Mouse (Mus musculus) mesoderm, embryonic 11.5 days (tissue): ENCODE measurements around the gene Myo1d.

ENCODE experiments used
- DNase-seq: peaks from one replicate; pipeline ENCODE4 v3.0.0-alpha.2; 2012; ENCODE audit warnings: low read depth, low spot score

The Myo1d gene

DNA sequence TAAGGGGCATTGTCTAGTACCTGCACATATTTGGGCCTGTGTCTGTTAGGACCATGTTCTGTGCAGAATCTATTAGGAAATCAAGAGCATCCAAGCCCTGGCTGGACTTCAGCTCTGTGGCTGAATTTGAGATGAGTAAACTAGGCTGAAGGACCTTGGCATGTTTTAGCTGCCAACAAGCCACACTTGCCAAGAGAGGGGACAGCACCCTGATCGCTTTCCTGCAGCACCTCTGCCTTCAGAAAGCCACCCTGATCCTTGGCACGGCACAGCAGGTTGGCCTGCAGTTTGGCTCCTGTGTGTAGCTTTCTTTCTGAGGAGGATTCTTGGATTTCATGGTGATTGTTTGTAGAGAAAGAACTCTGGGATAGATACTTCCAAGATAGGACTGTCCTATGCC, 1.7 kb upstream of the Myo1d start:
- no peak for DNase-seq

DNA sequence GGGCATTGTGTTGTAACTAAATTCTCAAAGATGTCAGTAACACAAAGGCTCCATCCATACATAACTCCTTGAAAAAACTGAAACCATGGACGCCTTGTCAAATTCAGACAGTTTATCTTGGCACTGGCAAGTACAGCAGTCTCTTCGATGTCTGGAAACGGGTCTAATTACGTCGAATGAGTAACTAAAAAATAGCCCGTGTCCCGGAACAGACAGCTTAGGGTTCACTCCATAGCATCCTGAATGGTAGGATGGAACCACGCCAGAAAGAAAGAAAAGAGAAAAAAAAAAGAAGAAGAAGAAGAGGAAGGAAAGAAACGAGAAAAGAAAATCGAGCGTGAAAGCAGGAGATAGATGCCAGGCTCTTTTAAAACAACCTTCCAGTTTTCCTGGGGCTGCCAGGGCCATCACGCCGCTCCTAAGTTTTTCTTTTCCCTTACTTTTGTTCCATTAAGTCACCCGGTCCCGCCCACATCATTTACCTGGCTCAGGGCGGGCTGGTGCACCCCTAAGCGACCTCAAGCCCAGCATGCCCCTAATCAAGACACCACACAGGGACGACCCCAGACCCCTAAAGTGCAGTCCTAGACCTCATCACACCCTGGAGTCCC, 804 bp downstream of the Myo1d start:
- no peak for DNase-seq

DNA sequence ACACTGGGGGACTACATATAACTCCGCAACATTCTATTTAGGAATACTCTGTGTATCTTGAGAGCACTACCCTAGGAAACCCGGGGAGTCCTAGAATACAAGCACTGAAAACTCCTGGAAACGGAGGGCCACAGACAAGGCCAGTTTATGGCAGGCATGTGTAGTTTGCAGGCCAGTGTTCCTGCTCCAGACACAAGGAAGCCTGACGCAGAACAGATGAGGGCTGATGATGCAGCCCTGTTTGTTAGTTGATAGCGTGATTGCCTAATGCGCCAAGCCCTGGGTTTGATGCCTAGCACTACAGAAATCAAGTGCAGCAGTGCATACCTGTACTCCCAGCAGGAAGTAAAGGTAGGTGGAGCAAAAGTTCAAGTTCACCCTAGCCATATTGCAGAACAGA, 1.7 kb downstream of the Myo1d start:
- no peak for DNase-seq

DNA sequence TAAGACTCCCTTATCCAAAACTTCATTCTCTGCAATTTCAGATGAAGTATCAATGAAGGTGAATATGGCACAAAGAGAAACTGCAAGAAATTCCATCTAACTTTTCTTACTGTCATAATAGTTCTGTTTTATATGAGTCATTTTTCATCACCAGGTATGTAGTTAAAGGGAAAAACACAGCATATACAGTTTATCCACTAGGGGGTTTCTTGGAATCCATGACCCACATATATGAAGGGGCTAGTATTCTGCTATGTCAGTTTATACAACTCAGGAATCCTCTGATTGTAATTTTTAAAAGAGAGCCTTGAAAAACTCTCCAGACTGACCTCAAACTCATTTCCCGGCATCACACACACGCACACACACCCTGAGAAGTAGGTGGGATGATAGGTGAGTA, 2.1 kb downstream of the Myo1d start:
- DNase-seq = no peak

DNA sequence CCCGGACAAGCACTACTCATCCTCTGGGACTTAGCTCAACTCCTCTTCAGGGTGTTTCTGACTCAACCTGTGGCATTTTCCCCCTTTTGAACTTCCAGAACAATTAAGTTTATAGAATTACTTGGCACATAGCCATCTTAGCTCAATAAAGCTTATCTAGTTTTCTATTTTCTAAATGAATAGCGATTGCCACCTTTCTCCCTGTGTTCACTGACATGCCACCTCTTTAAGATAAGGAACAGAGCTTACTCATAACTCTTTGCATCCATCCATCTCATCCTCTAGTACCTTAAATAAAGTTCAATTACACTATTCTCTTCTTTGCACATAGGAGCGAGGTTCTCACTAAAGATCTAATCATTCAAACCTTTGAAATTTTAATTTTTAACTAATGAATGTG, 4.3 kb downstream of the Myo1d start:
- no peak for DNase-seq

DNA sequence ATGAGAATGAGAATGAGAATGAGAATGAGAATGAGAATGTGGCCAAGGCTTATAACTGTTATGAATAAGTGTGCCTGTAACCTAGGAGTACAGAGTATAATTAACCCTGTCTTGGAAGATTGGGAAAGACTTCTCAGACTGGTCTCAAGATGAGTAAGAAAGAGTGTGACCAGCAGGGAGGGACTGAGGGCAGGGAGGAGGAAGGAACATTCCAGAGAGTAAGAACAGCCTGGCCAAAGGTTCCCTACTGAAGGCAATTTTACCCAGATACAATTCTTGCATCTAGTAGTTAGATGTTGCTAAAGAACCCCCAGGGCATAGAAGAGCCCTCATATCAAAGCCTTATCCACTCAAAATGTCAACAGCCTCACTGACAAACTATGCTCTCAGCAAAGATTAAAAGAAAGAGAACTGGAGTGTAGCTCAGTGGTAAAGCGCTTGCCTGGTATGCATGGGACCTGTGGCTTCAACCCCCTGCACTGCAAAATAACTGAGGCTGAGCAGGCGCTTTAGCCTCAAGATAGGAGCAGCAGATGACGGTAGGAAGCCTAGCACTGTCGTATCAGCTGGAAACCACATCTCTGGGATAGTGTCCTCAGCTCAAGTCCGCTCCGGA, 7.1 kb downstream of the Myo1d start:
- DNase-seq = no peak

DNA sequence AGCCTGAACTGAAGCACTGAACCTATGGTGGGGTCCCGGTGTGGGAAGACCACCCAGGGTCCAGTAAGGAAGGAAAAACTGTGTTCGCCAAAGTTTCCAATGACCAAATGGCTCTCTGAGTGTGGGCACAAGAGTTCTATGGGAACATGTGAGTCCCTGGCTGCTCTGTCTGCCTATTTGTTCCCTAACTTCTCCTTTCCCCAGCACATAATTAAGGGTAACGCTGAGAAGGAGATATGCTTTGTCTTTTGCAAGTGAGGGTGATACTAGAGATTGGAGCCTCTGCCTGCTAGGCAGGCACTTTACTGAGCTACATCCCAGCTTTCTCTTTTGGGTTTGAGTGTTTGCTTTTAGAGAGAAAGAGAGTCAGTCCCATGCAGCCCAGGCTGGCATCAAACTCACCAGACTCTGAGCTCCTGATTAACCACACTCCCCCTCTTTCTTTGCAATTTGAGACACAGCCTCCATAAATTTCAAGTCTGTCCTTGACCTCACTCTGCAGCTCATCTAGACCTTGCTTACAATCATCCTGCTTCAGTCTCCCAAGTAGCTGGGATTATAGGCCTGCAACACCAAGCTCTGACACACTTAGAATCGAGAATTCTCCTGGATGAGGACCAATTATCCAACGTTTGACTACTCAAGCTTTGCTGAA, 8.1 kb downstream of the Myo1d start:
- no peak for DNase-seq

DNA sequence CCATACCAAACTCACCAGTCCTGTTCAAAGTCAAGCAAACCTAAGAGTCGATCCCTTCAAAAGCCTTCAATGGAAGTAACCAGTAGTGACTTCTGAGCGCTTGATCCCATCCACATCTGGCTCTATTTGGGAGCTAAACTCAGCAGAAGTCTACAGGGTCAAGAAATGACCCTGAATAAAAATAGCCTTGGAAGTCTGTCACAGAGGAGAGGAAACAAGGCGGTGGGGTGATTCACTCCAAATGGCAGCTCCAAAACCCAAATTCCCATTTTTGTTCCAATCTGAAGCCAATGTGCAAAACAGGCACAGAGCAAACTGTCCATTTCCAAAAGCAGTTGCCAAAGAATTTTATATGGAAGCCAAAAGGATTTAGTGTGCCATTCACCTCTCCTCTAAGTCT, 8.6 kb downstream of the Myo1d start:
- no peak for DNase-seq

DNA sequence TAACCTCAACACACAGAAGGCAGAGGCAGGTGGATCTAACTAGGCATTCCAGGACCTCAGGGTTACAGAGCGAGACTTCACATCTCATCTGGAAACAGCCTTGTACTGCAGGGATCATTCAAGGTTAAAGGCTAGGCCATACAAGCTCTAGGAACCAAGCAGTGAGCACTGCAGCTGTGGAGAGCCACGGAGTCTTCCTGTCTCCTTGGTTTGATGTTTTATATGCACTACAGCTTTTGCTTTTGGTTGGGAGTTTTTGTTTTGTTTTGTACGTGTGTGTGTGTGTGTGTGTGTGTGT, 12.6 kb downstream of the Myo1d start:
- no peak for DNase-seq

DNA sequence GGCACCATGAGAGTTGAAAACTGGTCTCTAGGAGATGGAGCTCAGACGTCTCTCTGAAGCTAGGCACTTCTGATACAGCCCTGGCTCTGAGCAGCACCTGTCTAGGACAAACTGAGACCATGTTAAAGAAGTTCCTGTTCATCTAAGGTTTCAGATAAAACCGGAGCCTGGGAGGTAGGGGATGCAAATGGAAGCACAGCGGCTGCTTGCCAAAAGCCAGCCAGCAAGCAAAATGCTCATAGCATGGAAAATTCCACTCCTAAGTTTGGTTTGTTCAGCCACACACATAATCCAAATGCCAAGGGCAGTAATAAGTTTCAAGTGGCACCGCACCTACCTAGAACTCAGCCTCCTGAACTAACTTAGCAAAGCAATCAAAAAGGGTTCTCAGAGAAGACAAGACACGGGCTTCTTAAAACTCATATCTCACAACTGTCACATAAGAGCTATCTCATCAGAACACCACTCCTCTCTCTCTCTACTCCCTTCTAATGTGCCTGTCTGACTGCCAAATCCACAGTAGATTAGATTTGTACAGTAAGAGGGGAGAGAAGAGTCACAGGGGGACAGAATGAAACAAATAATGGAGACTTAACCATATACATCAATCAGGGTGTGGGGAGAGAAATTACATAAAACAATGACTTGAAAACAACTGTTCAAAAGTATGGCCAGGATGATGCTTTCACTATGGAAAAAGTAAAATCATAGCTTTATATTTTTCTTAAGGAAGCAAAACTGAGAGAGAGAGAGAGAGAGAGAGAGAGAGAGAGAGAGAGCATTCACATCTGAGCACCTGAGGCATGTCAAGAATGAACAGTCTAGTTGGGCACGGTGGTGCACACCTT, 13.1 kb downstream of the Myo1d start:
- no peak for DNase-seq

DNA sequence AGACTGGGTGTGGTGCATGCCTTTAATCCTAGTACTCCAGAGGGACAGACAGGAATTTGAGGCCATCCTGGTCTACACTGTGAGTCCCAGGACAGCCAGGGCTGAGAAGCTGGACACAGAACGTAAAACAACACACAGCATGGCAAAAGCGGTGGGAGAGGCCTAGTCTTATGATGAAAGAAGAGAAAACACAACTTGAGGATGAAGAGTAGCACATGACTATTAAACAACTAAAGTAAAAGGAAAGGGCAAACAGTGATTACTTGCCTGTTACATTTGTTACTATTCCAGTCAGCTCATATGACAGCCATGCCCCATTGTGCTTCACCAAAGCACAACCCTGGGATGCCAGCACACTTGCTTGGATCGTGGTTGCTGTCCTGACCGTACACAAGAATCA, 13.8 kb downstream of the Myo1d start:
- DNase-seq = no peak

DNA sequence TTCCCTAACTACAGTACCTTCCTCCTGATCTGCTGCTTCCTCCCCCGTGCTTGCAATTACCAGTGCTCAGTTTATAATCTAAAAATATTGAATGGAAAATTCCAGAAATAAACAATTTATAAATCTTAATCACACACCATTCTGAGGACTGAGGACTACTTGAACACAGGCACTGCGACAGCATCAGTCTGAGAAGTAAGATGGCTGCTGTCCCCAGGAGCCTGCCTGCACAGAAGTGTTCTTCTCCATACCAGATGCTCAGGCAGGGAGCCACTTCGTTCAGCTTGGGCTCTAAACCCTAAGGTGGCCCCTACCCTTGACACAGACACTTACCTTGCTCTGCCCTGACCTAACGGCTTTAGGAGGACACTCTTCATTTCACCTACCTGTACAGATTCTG, 17.8 kb downstream of the Myo1d start:
- no peak for DNase-seq

DNA sequence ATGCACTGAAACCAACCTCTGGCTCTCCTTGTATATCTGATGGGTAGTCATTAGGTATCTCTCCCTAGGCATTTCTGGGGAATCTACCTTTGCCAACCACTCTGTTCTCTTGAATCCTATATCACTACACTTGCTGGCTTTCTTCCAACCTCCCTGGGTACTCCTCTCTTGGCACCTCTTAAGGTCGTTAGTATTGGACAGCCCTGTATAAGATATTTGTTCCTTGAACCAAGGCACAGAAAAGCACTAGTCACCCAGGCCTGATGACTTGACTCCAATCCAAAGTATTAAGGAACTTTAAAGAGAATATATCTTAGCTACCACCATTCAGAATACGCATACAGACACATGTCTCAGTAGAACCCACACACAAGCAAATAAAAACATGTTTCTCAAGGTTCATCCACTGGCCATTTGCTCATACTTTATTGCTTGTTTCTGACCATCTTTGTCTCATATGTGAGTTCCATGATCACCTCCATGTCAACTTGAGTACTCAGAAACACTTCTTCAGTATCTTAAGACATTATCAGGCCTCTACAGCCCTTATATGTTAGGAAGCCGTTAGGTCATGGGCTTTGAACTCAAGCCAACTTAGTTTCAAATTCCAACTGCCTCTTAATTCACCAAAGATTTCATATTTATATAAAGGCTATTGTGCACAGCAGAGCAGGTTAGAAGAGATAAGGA, 18.4 kb downstream of the Myo1d start:
- DNase-seq = no peak

DNA sequence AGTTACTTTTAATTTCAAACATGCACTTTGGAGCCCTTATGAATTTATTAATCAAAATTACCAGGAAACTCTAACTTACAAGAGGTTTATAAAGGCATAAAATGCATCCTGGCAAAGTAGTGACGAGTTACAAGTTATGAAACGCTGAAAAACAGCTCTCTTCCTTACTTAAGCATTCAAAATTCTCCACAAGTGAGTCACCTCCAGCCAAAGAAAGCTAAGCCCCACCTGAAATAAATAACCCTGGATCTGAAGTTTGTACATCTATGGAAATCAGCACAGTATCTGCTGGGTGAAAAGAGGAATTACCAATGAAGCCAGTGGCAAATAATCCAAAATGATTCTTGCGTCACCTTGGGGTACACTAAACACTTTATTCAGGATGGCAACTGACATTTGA, 20.8 kb downstream of the Myo1d start:
- DNase-seq = no peak

DNA sequence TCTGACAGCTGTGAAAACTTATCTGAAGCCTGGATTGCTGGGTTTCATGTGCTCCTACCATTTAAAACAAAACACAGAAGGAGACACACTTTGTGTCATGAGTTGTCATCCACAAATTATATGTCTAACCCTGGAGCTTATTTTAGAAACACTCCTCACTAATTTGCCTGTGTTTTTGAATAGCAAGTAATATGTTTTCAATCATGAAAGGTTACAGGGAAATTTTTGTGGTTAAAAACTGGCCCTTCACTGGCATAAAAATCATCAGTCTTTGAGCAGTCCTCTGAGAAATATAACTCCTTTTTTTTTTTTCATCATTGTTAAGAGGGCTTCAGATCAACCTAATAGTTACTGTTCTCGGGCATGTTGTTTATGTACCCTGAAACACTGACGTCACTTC, 25.6 kb downstream of the Myo1d start:
- DNase-seq = no peak

DNA sequence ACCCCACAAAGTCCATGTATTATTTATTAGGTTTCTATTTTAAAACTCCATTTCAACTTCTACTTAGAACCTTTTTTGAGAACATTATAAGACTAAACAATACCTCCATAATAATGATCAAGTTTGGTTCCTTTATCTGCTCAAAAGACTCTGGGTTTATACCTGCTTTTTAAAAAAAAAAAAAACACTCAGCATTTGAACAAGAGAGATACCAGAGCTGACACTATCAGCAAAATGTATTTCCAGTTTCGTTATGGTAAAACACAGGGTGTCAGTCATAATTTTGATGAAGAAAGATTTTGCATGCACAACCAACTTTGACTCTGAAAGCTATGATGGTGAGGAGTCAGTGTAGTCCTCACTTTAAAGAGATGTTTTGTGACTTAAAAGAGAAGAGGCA, 28.7 kb downstream of the Myo1d start:
- DNase-seq = no peak

DNA sequence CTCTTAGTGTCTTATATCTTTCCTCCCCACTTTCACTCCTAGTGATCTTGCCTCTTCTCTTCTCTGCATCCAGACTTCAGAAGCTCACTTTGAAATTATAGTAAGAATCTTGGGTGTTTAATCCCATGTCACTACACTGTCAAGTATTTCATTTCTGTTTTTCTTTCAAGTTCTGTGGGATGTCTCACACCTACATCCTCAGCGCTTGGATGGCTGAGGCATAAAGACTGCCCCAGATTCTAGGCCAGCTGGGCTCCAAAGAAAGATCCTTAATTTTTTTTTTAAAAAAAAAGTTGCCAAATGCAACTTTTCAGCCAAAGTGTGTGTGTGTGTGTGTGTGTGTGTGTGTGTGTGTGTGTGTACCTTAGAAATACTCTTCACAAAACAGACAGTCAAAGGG, 30.6 kb downstream of the Myo1d start:
- no peak for DNase-seq

DNA sequence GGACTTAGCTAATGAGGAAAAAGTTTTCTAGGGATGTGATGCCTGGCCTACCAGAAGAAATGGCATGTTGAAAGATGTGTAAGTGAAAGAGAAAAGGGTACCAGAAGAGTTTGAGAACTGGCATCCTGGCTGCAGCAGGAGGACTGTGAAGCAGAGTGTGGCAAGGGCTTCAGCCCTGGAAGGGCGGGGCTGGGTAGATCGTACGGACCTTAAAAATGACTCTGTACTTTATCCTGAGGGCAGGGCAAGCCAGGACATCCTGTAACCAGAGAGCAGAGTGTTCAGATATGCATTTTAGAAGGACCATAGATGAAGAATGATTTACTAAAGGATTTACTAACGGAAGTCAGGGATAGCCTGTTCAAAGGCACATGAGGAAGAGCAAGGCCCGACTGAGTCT, 34.4 kb downstream of the Myo1d start:
- no peak for DNase-seq

DNA sequence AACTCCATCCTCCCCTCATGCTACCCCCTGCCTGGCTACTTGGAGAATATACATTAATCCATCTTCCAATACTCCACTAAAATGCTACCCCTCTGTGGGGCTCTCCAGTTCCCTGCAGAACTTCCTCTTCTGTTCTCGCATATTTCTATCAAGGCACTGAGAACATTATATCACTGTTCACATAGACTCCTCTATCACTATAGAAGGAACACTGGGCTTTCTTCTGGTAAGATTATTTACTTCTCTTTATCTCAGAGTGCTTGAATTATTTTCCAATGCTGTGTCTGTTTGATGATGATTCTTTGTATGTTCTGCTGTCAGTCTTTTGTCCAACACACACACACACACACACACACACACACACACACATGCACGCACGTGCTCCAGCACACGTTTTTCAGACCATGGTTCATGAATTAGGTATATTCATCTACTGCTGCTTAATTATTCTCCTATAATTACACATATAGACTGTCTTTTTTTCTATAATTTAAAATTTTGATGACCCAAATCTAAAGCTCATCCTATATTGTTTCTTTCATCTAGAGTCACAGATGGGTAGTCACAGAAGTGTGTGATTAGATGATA, 35.9 kb downstream of the Myo1d start:
- no peak for DNase-seq

DNA sequence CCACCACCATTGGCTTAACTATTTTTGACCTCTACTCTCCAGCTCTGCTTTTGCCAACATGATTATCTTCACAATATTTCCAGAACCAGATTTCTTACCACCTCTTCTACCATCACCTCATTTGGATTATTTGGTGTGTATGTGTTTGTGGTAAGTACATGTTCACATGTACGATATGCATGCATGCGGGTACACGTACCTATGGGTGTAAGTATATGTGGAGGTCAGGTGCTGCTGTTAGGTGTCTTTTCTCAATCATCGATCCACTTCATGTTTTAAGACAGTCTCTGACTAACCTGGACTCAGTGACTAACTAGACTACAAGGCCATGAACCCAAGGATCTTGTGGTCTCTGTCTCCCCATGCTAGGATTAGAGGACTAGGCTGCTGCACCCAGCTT, 37.4 kb downstream of the Myo1d start:
- no peak for DNase-seq

DNA sequence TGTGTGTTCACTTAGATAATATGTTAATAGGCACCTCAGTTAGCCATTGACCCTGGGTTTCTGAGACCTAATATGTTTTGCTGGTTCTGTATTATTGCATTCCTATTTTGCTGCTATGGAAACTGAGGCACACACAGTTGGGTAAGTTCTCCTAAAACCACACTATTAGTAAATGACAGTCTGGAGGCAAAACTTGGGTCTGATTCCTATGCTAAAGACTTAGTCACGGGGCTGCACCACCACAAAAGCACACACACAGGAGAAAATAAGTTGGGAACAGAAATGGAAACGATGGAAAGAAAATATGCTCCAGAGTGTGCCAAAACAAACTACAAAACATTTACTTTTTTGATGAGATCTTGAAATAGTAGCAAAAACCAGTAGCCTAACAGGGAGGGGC, 45.1 kb downstream of the Myo1d start:
- no peak for DNase-seq

DNA sequence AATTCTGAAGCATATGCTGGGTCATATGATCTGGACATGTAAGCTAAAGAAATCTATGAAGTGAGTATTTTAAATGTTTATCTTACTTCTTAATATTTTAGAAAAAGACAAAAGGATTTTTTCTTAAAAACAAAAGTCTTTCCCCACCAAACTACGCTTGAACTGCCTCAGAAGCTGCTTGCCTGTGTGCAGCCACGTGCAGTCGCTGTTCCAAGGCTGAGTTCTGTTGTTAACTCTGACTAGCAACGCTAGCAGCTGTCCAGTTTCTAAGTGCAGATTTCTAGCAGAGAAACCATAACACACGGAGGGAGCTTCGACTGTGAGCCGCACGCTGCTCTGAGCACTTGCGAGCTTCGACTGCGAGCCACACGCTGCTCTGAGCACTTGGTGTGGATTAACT, 55.1 kb downstream of the Myo1d start:
- DNase-seq = no peak
